Mouse (Mus musculus) E14TG2a.4 (cell line): ENCODE data around the gene Tmem269.

Experiments
- CTCF ChIP-seq: conservative IDR thresholded peaks from 2 replicates; pipeline ENCODE4 v1.5.1; 2014; ENCODE audit warnings: low read length
- NANOG ChIP-seq: IDR thresholded peaks from 2 replicates; pipeline ENCODE4 v1.6.1; 2014; ENCODE audit warnings: borderline replicate concordance, low read length, mixed read lengths
- POU5F1 ChIP-seq: IDR thresholded peaks from 2 replicates; pipeline ENCODE4 v1.6.1; 2014; ENCODE audit warnings: low read length, borderline replicate concordance

DNA sequence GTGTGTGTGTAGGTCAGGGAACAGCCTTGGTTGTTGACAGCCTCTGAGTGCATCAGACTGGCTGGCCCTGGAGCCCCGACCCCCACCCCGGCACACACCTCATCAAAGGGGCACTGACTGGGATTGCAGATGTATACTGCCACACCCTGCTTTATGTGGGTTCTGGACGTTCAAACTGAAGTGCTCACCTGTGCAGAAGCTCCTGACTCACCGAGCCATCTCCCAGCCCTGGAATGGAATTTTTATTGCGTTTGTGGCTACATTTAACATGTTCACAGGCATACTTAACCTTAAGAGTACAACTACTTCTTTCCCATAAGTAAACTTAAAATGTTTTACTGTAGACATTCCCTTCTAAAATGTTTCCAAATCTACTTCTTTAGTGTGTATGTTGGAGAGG, 60.1 kb downstream of the Tmem269 start:
- TF ChIP-seq CTCF (no peak), POU5F1 (no peak), NANOG (no peak)
